Mouse (Mus musculus) stomach, embryonic 15.5 days (tissue): Measurements from ENCODE around the gene R3hdml. TPM values are rescaled to one million over a fixed set of nuclear protein-coding genes. Genes with fewer than 3 reads are reported as not detected.

Experiments
- ATAC-seq: fragments of 200-750 bp; cut with Nextera tagmentation; 2 replicates; pipeline ENCODE4 v1.8.0; 2017; ENCODE audit warnings: low read depth, moderate number of reproducible peaks, moderate TSS enrichment; ENCODE audit not compliant: insufficient read depth, low FRiP score
- H3K27ac ChIP-seq: fragments of 300-500 bp; sonication (generic); 2 replicates; pipeline ENCODE4 v1.5.1; 2015; ENCODE audit warnings: mild to moderate bottlenecking, inconsistent platforms
- H3K27me3 ChIP-seq: fragments of 300-500 bp; sonication (generic); replicated peaks from 2 replicates; pipeline ENCODE4 v1.6.1; 2015; ENCODE audit warnings: inconsistent platforms
- H3K36me3 ChIP-seq: fragments of 300-500 bp; sonication (generic); 2 replicates; pipeline ENCODE4 v1.6.1; 2015; ENCODE audit warnings: inconsistent platforms
- H3K4me1 ChIP-seq: fragments of 300-500 bp; sonication (generic); 2 replicates; pipeline ENCODE4 v1.6.1; 2015; ENCODE audit warnings: inconsistent platforms
- H3K4me2 ChIP-seq: fragments of 300-500 bp; sonication (generic); 2 replicates; pipeline ENCODE4 v1.6.1; 2015; ENCODE audit warnings: mild to moderate bottlenecking, inconsistent platforms
- H3K4me3 ChIP-seq: fragments of 300-500 bp; sonication (generic); replicated peaks from 2 replicates; pipeline ENCODE4 v1.5.1; 2015; ENCODE audit warnings: inconsistent platforms
- H3K9ac ChIP-seq: fragments of 300-500 bp; sonication (generic); 2 replicates; pipeline ENCODE4 v1.6.1; 2015; ENCODE audit warnings: inconsistent platforms
- H3K9me3 ChIP-seq: fragments of 300-500 bp; sonication (generic); 2 replicates; pipeline ENCODE4 v1.6.1; 2016; ENCODE audit warnings: inconsistent platforms
- WGBS: fragments of 180-500 bp; shearing (Covaris S2); methylation state at CpG from one replicate; pipeline ENCODE4 v1.1.7; 2015; 5-methylcytosine and 5-hydroxymethylcytosine counted together
- polyA plus RNA-seq: library from polyadenylated mRNA; unstranded; fragments of >200 nt; fragmentation: Nextera tagmentation; extraction: Ambion mirVana; gene quantifications from 2 replicates; pipeline ENCODE4 v1.2.1, GENCODE M21; 2015

R3hdml gene
- polyA plus RNA-seq, 1 experiment from 2014 or later: 0.19 TPM

- Histone ChIP-seq H3K36me3 (no peaks in the 10 kb centered on the region), H3K4me3 (no peak overlapping the region), H3K4me1 (no peaks in the 10 kb centered on the region), H3K9ac (no peak overlapping the region), H3K27me3 (no peaks in the 10 kb centered on the region), H3K9me3 (no peaks in the 10 kb centered on the region), H3K4me2 (no peak overlapping the region), H3K27ac (no peak overlapping the region)
- no peak for ATAC-seq
- WGBS: 79% methylated on average over 7 of the region's 7 CpGs
Measured at GRCm38 (mm10) chr2:163525761-163526243, 33.7 kb downstream of the R3hdml start.

GRCm38 (mm10) chr2:163527497-163527896 is 35.4 kb downstream of the R3hdml start:
- H3K36me3 ChIP-seq: no peaks in the 10 kb centered on the region
- no peak overlapping the region for H3K4me3 ChIP-seq
- ATAC-seq: no peak
- H3K9ac ChIP-seq: no peak overlapping the region
- no peaks in the 10 kb centered on the region for H3K27me3 ChIP-seq
- H3K4me2 ChIP-seq: no peak overlapping the region
- 68% methylated on average over 2 of the region's 2 CpGs for WGBS
- H3K9me3 ChIP-seq: no peaks in the 10 kb centered on the region
- H3K4me1 ChIP-seq: no peaks in the 10 kb centered on the region
- no peak overlapping the region for H3K27ac ChIP-seq

- WGBS: 43% methylated on average over 8 of the region's 8 CpGs
- Histone ChIP-seq H3K27me3 (no peaks in the 10 kb centered on the region), H3K4me3 (no peak overlapping the region), H3K4me2 (no peak overlapping the region), H3K4me1 (no peaks in the 10 kb centered on the region), H3K9me3 (no peaks in the 10 kb centered on the region), H3K9ac (no peak overlapping the region), H3K27ac (no peak overlapping the region), H3K36me3 (no peaks in the 10 kb centered on the region)
- ATAC-seq: 0 out of 2 replicates have a peak, but pooled peaks have one; percentile 51
Measured at GRCm38 (mm10) chr2:163530418-163530817, 38.3 kb downstream of the R3hdml start.

GRCm38 (mm10) chr2:163531917-163532316 is 39.8 kb downstream of the R3hdml start:
- no peaks in the 10 kb centered on the region for H3K36me3 ChIP-seq
- H3K9ac ChIP-seq: no peak overlapping the region
- H3K27me3 ChIP-seq: no peaks in the 10 kb centered on the region
- 14% methylated on average over 9 of the region's 9 CpGs for WGBS
- no peaks in the 10 kb centered on the region for H3K9me3 ChIP-seq
- H3K4me3 ChIP-seq: no peak overlapping the region
- no peak for ATAC-seq
- H3K27ac ChIP-seq: no peak overlapping the region
- H3K4me1 ChIP-seq: no peaks in the 10 kb centered on the region
- no peak overlapping the region for H3K4me2 ChIP-seq

GRCm38 (mm10) chr2:163533226-163533625 is 41.1 kb downstream of the R3hdml start:
- no peak for ATAC-seq
- Histone ChIP-seq H3K9ac (no peak overlapping the region), H3K36me3 (no peaks in the 10 kb centered on the region), H3K27me3 (no peaks in the 10 kb centered on the region), H3K4me3 (no peak overlapping the region), H3K27ac (no peak overlapping the region), H3K4me1 (no peaks in the 10 kb centered on the region), H3K4me2 (no peak overlapping the region), H3K9me3 (no peaks in the 10 kb centered on the region)
- WGBS: 82% methylated on average over 9 of the region's 9 CpGs

- H3K9ac ChIP-seq: no peak overlapping the region
- H3K27me3 ChIP-seq: no peaks in the 10 kb centered on the region
- no peaks in the 10 kb centered on the region for H3K4me1 ChIP-seq
- H3K9me3 ChIP-seq: no peaks in the 10 kb centered on the region
- peak overlapping the region; percentile 56 for H3K4me2 ChIP-seq
- whole genome bisulfite sequencing: 9% methylated on average over 22 of the region's 22 CpGs
- no peaks in the 10 kb centered on the region for H3K36me3 ChIP-seq
- no peak overlapping the region for H3K27ac ChIP-seq
- peak; percentile 24 for ATAC-seq
- peak overlapping the region; percentile 22; the same call in 1 of the 2 replicates for H3K4me3 ChIP-seq
Measured at GRCm38 (mm10) chr2:163534958-163535524, 42.9 kb downstream of the R3hdml start.

- H3K36me3 ChIP-seq: no peaks in the 10 kb centered on the region
- WGBS: 74% methylated on average over 5 of the region's 5 CpGs
- H3K27ac ChIP-seq: no peak overlapping the region
- H3K4me3 ChIP-seq: no peak overlapping the region
- no peaks in the 10 kb centered on the region for H3K9me3 ChIP-seq
- no peaks in the 10 kb centered on the region for H3K27me3 ChIP-seq
- no peak for ATAC-seq
- H3K9ac ChIP-seq: no peak overlapping the region
- H3K4me1 ChIP-seq: no peaks in the 10 kb centered on the region
- H3K4me2 ChIP-seq: no peak overlapping the region
Measured at GRCm38 (mm10) chr2:163537443-163537842, 45.3 kb downstream of the R3hdml start.

GRCm38 (mm10) chr2:163538410-163538809 is 46.3 kb downstream of the R3hdml start:
- Histone ChIP-seq H3K4me1 (no peaks in the 10 kb centered on the region), H3K27ac (no peak overlapping the region), H3K36me3 (no peaks in the 10 kb centered on the region), H3K9ac (no peak overlapping the region), H3K4me2 (no peak overlapping the region), H3K27me3 (no peaks in the 10 kb centered on the region), H3K4me3 (no peak overlapping the region), H3K9me3 (no peaks in the 10 kb centered on the region)
- 80% methylated on average over 2 of the region's 2 CpGs for WGBS
- ATAC-seq: no peak

GRCm38 (mm10) chr2:163539321-163540040 is 47.4 kb downstream of the R3hdml start:
- Histone ChIP-seq H3K4me2 (no peak overlapping the region), H3K4me1 (no peaks in the 10 kb centered on the region), H3K36me3 (no peaks in the 10 kb centered on the region), H3K27me3 (no peaks in the 10 kb centered on the region), H3K4me3 (no peak overlapping the region), H3K27ac (no peak overlapping the region), H3K9ac (no peak overlapping the region), H3K9me3 (no peaks in the 10 kb centered on the region)
- ATAC-seq: no peak
- 44% methylated on average over 13 of the region's 13 CpGs for WGBS

- peak; percentile 75; the same call in 1 of the 2 replicates for ATAC-seq
- H3K4me3 ChIP-seq: no peak overlapping the region
- H3K9me3 ChIP-seq: no peaks in the 10 kb centered on the region
- no peak overlapping the region for H3K4me2 ChIP-seq
- no peaks in the 10 kb centered on the region for H3K4me1 ChIP-seq
- 60% methylated on average over 9 of the region's 9 CpGs for WGBS
- H3K27ac ChIP-seq: 0 out of 2 replicates have a peak overlapping the region, but pooled peaks have one; percentile 11
- no peaks in the 10 kb centered on the region for H3K27me3 ChIP-seq
- H3K36me3 ChIP-seq: no peaks in the 10 kb centered on the region
- no peak overlapping the region for H3K9ac ChIP-seq
Measured at GRCm38 (mm10) chr2:163540231-163541117, 48.4 kb downstream of the R3hdml start.

- WGBS: 64% methylated on average over 10 of the region's 10 CpGs
- H3K4me3 ChIP-seq: no peak overlapping the region
- H3K4me2 ChIP-seq: no peak overlapping the region
Measured at GRCm38 (mm10) chr2:163541568-163542182, 49.6 kb downstream of the R3hdml start.

More at GRCm38 (mm10) chr2:163541568-163542182, 49.6 kb downstream of the R3hdml start:
- H3K4me1 ChIP-seq: no peaks in the 10 kb centered on the region
- ATAC-seq: no peak
- H3K27me3 ChIP-seq: no peaks in the 10 kb centered on the region
- no peak overlapping the region for H3K9ac ChIP-seq
- H3K9me3 ChIP-seq: no peaks in the 10 kb centered on the region
- peak overlapping the region; percentile 18; the same call in 1 of the 2 replicates for H3K27ac ChIP-seq
- H3K36me3 ChIP-seq: no peaks in the 10 kb centered on the region
